Mouse (Mus musculus) left cerebral cortex, postnatal 25 days (tissue): ENCODE results near the gene Pnpla2. TPM values are rescaled to one million over a fixed set of nuclear protein-coding genes. Genes with fewer than 3 reads are reported as not detected.

Experiments used
- DNase-seq, 2 experiments: peaks; one replicate each; pipeline ENCODE4 v3.0.0; 2022; ENCODE audit warnings: low spot score in 2 of 2, mixed read lengths in 1 of 2
- intact Hi-C: fragments of 180-260 bp; cut with DNase I; formaldehyde crosslinking; loops from one replicate; pipeline ENCODE4 v1.15.1; 2025
- total RNA-seq, 2 experiments: library from RNA; stranded (reverse); gene quantifications; 2 replicates each; pipeline ENCODE4 v1.2.3; 2021

Gene Pnpla2
- total RNA-seq, 2 experiments from 2014 or later = 21.4 to 28.6 TPM

DNA sequence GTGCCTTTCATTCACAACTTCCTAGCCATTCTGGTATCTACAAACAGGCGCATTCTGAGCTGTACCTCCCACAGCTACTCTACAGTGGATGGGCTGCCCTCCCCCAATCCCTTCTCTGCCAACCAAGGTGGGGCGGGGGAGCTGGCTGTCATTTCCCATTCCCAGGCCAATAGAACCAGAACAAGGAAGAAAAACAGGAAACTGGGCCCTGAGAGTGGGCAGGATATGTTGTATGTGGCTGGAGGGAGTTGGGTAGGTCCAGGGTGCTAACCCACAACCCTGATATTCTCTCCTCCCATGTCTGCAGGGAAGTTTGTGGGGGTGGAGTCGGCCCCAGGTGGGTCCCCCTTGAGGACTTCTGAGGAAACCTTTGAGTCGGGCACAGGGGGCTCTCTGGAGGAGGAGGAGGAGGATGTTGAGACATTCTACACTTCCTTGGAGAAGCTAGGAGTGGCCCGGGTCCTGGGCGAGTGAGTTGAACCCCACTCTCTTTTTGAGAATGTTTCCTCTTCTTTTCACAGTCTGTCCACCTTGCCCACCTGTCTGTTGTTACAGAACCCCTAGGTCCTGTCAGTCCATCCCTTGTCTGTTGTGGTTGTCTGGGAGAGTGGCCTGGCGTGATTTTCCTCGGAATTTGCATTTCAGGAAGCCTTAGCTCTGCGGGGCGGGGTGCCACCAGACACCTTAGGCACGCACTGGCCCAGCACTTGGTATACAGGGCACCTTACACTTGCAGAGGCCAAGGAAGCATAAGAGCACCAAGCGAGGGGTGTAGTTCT lies 9.0 kb downstream of the Pnpla2 start:
- intact Hi-C loops = no loop called here
- DNase-seq = peak in 1 of 2 experiments; percentile 57

DNA sequence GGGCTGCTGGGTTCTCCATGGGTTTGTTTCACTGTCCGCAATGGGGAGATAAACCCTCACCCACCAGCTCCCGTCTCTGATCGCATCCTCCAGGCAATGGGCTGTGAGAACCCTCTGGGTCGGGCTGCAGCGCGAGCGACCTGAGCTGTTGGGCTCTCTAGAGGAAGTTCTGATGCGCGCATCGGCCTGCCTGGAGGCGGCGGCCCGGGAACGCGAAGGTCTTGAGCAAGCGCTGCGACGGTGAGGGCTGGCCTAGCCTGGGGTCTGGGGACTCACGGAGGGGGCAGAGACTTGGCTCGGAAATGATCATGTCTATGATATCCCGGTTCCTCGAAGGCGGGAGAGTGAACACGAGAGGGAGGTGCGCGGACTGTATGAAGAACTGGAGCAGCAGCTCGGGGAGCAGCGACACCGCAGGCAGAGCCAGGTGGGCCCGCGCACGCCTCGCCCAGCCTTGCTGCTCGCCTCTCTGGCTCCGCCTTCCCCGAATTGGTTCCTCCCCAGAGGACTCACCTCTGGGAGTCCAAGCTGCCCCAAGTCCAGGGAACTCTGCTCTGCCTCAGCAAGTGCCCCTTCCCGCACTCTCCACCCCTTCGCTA lies 9.7 kb downstream of the Pnpla2 start:
- intact Hi-C loops = no loop called here
- DNase-seq = no peak

DNA sequence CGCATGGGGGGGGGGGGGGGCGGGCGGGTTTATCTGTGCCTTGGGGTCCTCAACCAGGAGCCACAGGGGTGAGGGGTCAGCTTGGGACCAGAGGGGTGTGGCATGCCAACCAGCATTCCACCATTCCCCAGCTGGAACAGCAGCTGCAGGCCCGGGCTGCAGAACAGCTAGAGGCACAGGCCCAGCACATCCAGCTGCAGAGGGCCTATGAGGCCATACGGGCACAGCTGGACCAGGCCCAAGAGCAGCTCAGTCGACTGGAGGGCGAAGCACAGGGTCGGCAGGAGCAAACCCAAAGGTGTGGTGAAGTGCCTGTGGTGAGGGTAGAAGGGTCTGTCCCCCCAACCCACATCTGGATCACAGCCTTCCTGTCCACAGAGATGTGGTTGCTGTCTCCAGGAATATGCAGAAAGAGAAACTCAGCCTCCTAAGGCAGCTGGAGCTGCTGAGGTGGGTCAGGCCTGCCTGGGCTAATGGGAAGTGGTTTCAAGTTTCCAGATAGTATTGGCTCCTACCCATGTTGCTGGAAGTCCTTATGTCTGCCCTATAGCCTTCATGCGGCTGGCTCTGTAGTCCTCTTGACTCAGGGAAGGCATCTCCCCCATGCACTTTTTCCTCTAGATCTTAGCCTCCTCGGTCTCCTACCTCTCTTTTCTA lies 10.5 kb downstream of the Pnpla2 start:
- DNase-seq = no peak
- intact Hi-C loops = no loop called here

DNA sequence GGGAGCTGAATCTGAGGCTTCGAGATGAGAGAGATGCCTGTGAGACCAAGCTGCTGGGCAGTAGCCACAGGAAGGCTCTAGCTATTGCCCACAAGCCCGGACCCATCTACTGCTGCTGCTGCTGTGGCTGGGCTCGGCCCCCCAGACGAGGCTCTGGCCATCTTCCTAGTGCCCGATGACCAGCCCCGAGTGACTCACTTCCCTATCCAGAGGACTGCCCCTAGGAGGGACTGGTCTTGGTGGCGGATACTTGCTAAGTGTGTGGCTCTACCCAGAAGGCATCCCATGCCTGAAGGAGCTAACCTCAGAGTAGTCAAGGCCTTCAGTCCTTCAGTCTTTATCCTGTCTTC lies 11.0 kb downstream of the Pnpla2 start:
- intact Hi-C loops = no loop called here
- DNase-seq = no peak

DNA sequence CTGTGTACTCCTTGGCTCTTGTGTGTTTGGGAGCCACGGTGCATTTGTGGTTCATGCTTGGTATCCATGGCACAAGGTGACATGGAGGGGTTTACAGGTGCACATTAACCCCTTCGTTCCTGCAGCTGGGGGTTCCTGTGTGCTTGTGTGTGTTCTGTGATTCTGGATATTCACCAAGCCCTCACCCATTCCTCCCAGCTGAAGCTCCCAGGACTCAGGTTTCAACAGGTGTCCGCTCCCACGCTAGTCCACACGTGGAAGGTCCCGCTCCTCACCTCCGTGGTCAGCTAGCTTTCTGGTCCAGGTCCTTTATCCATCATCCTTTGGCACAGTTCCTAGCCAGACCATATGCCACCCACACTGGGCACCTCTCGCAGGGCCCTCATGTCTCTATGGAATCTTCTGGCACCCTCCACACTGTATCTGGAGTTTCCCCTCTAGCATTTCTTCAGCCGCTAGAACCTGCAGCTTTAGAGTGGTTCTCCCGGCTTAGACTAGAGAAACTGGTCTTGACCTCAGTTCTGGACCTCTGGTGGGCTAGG lies 11.7 kb downstream of the Pnpla2 start:
- intact Hi-C loops = no loop called here
- DNase-seq = no peak

DNA sequence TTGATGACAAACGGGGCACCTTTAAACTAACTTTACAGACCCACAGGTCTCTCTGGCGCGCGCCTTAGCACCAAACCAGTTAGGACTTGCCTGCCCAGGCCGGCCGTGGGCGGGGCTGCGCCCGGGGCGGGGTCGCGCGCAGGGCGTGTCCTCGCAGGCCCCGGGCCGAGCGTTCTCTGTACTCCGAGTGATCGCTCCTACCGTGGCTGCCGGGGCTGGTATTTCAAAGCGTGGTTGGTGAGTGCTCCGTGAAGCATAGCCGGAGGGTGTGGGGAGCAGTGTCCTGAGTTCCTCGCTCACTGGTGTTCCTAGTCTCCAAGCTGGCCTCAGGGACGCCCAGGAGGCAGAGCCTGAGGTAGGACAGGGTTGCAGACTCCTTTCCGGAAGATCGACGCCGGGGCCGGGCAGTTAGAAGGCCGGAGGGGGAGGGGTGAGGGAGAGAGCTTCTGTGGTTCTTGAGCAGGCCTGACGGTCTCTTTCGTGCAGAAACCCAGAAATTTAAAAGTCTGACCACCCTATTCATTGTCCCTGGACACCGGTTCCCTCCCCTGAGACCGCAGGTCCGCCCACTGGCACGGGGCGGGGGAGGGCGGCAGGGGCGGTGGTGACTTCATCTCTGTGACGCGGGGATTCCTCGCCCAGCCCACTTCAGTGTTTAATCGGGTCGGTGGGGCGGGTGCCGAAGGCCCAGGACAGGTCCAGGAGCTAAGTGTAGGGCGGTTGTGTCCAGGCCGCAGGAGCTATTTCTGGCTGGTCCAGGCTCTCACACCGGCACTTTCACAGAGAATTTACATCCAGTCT lies 12.4 kb downstream of the Pnpla2 start, which contains the start of gene Cd151:
Gene Cd151, plus strand, starts transcription at position 163 of the 801 bp plus-strand sequence.
- DNase-seq = peak; percentile 63 to 66
- intact Hi-C loops = no loop called here

DNA sequence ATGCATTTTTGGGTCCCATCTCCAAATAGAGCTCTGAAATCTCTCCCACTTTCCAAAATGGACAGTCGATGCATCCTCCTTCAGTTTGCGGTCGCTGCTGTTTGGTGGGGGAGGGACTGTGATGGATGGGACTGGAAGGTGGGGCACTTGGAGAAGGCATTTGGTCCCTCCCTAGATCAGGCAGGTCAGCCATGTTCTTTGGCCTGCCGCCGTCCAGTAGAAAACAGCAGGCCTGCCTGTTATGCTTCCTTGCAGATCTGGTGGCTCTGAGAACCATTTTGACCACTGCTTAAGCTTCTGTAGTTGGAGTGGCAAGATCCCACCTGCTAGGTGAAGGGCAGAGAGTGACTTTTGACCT lies 13.1 kb downstream of the Pnpla2 start:
- DNase-seq = no peak
- intact Hi-C loops = no loop called here

DNA sequence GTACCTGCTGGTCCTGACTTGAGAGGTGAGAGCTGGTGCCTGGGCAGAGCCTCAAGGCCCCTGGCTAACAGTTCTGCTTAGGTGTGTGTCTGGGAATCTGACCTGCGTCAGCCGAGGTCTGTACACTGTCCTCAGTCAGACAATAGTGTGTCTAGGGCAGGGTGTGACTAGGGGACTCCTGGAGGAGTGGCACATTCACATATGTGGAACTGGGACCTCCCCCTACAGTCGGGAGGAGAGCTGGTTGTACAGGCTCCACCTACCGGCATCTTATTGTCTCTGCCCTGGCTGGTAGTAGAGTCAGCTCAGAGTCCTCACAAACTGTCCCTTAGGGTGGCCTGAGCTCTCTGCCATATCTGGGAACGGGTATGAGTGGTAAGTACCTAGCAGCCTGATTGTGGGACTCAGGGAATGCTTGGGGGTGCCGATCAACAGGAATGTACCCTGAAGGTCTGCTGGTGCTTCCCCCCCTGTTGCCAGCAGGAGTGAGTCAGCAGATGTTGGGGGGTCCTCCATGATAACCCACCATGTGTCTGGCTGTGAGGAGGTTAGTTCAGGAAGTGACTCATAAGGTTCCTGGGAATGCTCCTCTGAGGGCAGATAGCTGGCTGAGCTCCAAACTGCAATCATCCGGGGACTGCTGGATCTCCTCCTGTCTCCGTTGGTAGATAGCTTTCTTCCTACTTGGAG lies 13.7 kb downstream of the Pnpla2 start:
- intact Hi-C loops = no loop called here
- peak; percentile 59 to 75 for DNase-seq

DNA sequence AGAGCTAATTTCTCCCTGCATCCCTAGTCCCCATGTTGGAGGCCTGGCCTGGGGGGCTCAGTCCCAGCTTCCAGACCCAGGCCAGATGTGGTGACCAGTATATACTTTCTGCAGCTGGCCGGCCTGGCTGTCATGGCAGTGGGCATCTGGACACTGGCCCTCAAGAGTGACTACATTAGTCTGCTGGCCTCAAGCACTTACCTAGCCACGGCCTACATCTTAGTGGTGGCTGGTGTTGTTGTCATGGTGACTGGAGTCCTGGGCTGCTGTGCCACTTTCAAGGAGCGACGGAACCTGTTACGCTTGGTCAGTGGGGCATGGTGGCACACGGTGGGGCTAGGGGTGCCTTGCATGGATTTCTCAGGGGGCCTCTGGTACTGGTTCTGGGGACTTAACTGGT lies 14.4 kb downstream of the Pnpla2 start:
- intact Hi-C loops = no loop called here
- DNase-seq = no peak

DNA sequence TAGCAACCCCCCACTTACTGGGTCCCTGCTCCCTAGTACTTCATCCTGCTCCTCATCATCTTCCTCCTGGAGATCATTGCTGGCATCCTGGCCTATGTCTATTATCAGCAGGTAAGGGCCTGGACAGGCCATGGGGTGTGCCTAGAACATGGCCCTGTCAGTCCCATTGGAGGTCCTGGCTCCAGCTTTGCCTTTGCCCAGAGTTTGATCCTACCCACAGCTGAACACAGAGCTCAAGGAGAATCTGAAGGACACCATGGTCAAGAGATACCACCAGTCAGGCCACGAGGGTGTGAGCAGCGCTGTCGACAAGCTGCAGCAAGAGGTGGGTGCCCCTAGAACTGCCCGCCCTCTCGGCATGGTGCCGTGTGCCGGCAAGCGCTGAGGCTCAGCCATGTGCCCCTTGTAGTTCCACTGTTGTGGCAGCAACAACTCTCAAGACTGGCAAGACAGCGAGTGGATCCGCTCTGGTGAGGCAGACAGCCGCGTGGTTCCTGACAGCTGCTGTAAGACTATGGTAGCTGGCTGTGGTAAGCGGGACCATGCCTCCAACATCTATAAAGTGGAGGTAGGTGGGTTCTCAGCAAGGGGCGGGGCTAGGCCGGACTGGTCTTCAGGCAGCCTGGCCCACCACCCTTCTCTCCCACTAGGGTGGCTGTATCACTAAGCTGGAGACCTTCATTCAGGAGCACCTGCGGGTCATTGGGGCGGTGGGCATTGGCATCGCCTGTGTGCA lies 15.1 kb downstream of the Pnpla2 start:
- intact Hi-C loops = no loop called here

DNA sequence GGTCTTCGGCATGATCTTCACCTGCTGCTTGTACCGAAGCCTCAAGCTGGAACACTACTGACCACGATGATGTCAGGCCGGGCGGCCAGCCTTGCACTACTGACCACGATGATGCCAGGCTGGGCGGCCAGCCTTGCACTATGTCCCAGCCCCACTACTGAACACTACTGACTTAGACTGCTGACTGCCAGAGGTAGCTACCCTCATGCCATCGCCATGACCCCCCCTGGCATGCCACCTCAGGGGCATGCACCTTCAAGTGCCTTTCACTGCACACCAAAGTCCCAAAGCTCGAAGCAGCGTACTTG lies 15.6 kb downstream of the Pnpla2 start:
- intact Hi-C loops = no loop called here
- no peak for DNase-seq

More for the DNA sequence above, 15.1 kb downstream of the Pnpla2 start:
- DNase-seq = no peak

DNA sequence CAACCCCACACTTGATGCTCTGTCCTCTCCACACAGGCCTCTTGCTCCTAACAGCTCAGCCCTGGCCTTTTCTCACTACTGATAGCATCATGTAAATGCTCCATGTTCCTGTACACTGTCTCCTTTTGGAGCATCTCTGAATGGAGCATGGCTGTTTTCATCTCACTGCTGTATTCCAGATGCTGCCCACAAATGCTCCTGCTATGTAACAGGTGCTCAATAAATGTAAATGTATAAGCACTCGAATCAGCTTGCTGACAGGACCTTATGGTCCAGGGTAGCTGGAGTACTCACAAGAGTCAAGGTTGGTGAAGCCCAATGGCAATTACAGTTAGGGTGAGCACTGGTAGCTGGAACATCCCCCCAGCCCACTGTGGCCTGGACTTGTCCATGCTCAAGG lies 16.2 kb downstream of the Pnpla2 start:
- intact Hi-C loops = no loop called here
- no peak for DNase-seq

DNA sequence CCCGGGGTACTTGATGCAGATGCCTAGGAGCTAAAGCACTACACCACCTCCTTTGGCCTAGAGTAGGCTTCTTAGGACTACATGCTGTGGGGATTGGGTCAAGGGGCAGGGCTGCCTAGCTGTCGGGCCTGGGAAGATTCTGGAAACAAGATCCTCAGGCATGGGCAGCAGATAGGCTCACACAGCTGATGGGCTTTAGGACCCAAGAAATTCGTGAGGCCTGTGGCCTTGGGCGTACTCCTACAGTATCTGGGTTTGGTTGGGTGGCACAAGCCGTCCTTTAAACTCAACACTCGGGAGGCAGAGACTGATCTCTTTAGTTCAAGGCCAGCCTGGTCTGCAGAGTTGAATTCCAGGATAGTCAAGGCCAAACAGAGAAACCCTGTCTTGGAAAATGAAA lies 17.2 kb downstream of the Pnpla2 start:
- no peak for DNase-seq
- intact Hi-C loops = no loop called here

DNA sequence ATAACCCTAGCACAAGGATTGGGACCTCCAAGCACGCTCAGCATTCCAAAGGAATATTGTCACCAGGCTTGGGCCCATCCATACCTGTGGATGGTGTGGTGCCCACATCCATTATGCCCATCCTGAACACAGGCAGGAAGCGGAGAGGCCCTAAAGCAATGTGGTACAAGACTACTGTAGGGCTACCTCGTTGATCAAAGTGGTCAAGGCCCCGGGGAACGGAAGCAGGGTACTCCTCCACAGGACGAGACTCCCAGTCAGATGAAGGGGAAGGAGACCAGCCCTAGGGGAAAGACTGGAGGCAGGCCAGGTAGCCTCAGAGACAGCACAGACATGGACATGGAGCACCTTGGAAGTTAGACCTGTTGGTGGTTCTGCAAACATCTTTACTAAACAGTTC lies 17.8 kb downstream of the Pnpla2 start:
- intact Hi-C loops = no loop called here
- DNase-seq = no peak

DNA sequence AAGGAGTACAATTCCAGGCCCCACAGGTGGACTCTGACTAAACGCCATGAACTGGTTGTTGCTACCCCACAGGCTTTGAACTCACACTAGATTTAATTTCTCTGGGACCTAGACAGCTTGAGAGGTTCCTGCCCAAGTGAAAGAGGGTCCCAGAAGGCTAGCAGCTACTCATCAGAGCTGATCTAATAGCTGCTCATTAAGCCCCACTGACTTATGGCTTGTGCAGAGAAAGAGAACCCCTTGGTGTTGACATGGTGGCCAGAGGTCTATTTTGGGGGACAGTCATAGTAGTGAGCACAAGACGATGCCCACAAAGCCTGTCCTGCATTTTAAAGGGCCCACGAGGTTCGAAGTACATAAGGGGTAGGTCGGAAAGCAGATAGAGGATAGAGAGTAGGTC lies 19.2 kb downstream of the Pnpla2 start:
- intact Hi-C loops = no loop called here
- no peak for DNase-seq

DNA sequence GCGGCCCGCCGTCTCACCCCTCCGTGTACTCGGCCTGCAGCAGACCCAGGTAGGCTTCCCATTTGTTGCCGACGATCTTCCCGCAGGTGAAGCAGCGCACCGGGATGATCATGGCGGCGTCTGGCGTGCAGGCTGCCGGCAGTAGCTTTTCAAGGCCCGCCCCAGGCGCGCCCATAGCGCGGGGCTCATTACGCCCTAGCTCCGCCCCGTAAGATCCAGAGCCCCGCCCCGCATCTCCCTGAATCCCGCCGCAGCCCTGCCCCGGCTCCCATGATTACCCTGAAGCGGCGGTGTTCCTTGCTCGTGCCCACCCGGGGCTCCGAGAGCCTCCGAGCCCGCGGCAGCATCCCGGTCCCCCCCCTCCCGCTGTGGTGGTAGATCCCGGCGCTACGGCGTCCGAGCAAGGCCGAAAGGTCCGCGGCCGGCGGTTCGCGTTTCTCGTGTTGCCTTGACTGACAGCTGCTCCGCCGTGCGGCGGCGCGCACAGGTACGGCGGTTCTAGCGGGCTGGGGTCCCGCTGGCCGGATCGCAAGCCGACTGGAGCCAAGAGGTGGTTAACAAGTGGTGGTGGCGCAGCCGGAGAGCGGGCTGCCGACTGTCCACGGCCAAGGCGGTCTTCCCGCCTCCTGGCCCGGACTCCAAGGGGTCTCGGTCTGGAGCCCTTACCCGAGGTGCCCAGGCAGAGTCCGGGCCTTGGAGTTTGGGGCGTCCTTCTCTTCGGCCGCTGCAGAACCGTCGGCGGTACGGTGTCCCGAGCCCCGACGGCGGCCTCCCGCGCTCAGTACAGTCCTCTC lies 20.2 kb downstream of the Pnpla2 start, which contains the start of the genes Polr2l and Tspan4:
Gene Polr2l, minus strand, starts transcription at position 122 of the 794 bp plus-strand sequence.
Gene Tspan4, plus strand, starts transcription at position 230 of the 794 bp plus-strand sequence.
- peak; percentile 85 to 87 for DNase-seq
- intact Hi-C loops = no loop called here

DNA sequence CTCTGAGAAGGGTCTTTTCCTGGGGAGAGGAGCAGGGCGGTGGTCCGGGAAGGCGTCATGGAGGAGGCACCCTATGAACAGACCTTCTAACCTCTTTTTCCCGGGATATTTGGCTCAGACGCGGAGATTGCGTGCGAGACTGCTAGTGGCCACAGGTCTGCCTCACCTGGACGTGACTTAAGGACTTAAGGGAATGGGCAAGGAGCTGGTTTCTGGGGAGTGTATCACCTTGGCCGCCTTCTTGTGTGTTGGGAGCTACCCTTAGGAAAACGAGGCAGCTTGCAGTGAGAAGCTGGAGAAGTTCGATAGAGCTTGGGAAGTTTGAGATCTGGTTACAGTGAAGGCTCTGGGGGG lies 20.8 kb downstream of the Pnpla2 start:
- intact Hi-C loops = no loop called here
- DNase-seq = no peak
